Mouse (Mus musculus): Measurements from ENCODE around the gene Dnm3. TPM values are rescaled to one million over a fixed set of nuclear protein-coding genes. Genes with fewer than 3 reads are reported as not detected.

Dnm3 gene
- polyA plus RNA-seq, 1 experiment = not detected

DNA sequence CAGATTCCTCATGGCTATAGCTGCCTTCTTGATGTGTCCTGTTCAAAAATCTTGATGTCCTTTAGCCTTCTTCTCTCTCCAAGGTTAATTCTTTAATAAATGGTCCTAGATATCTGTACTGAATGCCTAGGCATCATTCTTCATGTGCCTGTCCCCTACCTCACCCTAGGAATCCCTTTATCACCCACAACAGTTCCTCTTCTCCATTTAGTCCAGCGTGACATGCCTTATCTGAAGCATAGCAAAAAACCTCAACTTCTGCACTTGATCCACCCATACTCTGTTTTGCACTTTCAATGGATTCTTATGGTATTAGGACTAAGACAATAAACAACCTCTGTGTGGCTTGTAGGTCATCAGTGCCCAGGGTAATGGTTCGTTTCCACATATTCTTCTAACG, 378.6 kb downstream of the Dnm3 start:
- TF ChIP-seq POLR2A (IDR thresholded peaks at IDR 0.05; ENCODE audit: insufficient read depth, low read depth, low read length) = no peak
- TF ChIP-seq CTCF (IDR thresholded peaks at IDR 0.05; ENCODE audit: insufficient read depth, low read depth, low read length) = no peak
- Histone ChIP-seq H3K4me3 (ENCODE audit: insufficient read depth, low read depth, low read length) (no peak overlapping the region), H3K27ac (ENCODE audit: insufficient read depth, low read depth, low read length) (no peak overlapping the region), H3K4me1 (ENCODE audit: control insufficient read depth, insufficient read depth, low read length) (peaks cover 3% of the 10 kb centered on the region; the same call in 1 of the 2 replicates)
- WGBS = 68% methylated on average over 3 of the region's 3 CpGs

- Histone ChIP-seq H3K4me1 (ENCODE audit: control insufficient read depth, insufficient read depth, low read length) (no peaks in the 10 kb centered on the region), H3K27ac (ENCODE audit: insufficient read depth, low read depth, low read length) (no peak overlapping the region), H3K4me3 (ENCODE audit: insufficient read depth, low read depth, low read length) (no peak overlapping the region)
- 91% methylated on average over 8 of the region's 8 CpGs for WGBS
- TF ChIP-seq POLR2A (IDR thresholded peaks at IDR 0.05; ENCODE audit: insufficient read depth, low read depth, low read length) = no peak
- TF ChIP-seq CTCF (IDR thresholded peaks at IDR 0.05; ENCODE audit: insufficient read depth, low read depth, low read length) = no peak
Observed at GRCm38 (mm10) chr1:162094523-162095272, 383.1 kb downstream of the Dnm3 start.

GRCm38 (mm10) chr1:162093806-162094522, 383.9 kb downstream of the Dnm3 start:
- WGBS = 74% methylated on average over 9 of the region's 9 CpGs
- no peak overlapping the region for H3K27ac ChIP-seq (ENCODE audit: insufficient read depth, low read depth, low read length)
- no peaks in the 10 kb centered on the region for H3K4me1 ChIP-seq (ENCODE audit: control insufficient read depth, insufficient read depth, low read length)
- H3K4me3 ChIP-seq (ENCODE audit: insufficient read depth, low read depth, low read length) = no peak overlapping the region
- TF ChIP-seq POLR2A (IDR thresholded peaks at IDR 0.05; ENCODE audit: insufficient read depth, low read depth, low read length) = no peak
- TF ChIP-seq CTCF (IDR thresholded peaks at IDR 0.05; ENCODE audit: insufficient read depth, low read depth, low read length) = no peak

GRCm38 (mm10) chr1:162092899-162093659, 384.8 kb downstream of the Dnm3 start:
- Histone ChIP-seq H3K4me1 (ENCODE audit: control insufficient read depth, insufficient read depth, low read length) (no peaks in the 10 kb centered on the region), H3K27ac (ENCODE audit: insufficient read depth, low read depth, low read length) (no peak overlapping the region), H3K4me3 (ENCODE audit: insufficient read depth, low read depth, low read length) (no peak overlapping the region)
- 77% methylated on average over 3 of the region's 3 CpGs for WGBS
- TF ChIP-seq CTCF (IDR thresholded peaks at IDR 0.05; ENCODE audit: insufficient read depth, low read depth, low read length) (no peak), POLR2A (IDR thresholded peaks at IDR 0.05; ENCODE audit: insufficient read depth, low read depth, low read length) (no peak)

GRCm38 (mm10) chr1:162092401-162092800, 385.4 kb downstream of the Dnm3 start:
- H3K4me1 ChIP-seq (ENCODE audit: control insufficient read depth, insufficient read depth, low read length) = no peaks in the 10 kb centered on the region
- TF ChIP-seq CTCF (IDR thresholded peaks at IDR 0.05; ENCODE audit: insufficient read depth, low read depth, low read length) (no peak), POLR2A (IDR thresholded peaks at IDR 0.05; ENCODE audit: insufficient read depth, low read depth, low read length) (no peak)
- no peak overlapping the region for H3K4me3 ChIP-seq (ENCODE audit: insufficient read depth, low read depth, low read length)
- 90% methylated on average over 8 of the region's 8 CpGs for WGBS
- no peak overlapping the region for H3K27ac ChIP-seq (ENCODE audit: insufficient read depth, low read depth, low read length)

GRCm38 (mm10) chr1:162083886-162084478, 393.9 kb downstream of the Dnm3 start:
- TF ChIP-seq POLR2A (IDR thresholded peaks at IDR 0.05; ENCODE audit: insufficient read depth, low read depth, low read length) (no peak), CTCF (IDR thresholded peaks at IDR 0.05; ENCODE audit: insufficient read depth, low read depth, low read length) (no peak)
- no peak overlapping the region for H3K27ac ChIP-seq (ENCODE audit: insufficient read depth, low read depth, low read length)
- H3K4me1 ChIP-seq (ENCODE audit: control insufficient read depth, insufficient read depth, low read length) = no peaks in the 10 kb centered on the region
- WGBS = 78% methylated on average over 9 of the region's 9 CpGs
- H3K4me3 ChIP-seq (ENCODE audit: insufficient read depth, low read depth, low read length) = no peak overlapping the region

- 97% methylated on average over 2 of the region's 2 CpGs for WGBS
- Histone ChIP-seq H3K27ac (ENCODE audit: insufficient read depth, low read depth, low read length) (no peak overlapping the region), H3K4me1 (ENCODE audit: control insufficient read depth, insufficient read depth, low read length) (no peaks in the 10 kb centered on the region), H3K4me3 (ENCODE audit: insufficient read depth, low read depth, low read length) (no peak overlapping the region)
- TF ChIP-seq CTCF (IDR thresholded peaks at IDR 0.05; ENCODE audit: insufficient read depth, low read depth, low read length) = no peak
- no peak for TF ChIP-seq POLR2A (IDR thresholded peaks at IDR 0.05; ENCODE audit: insufficient read depth, low read depth, low read length)
Observed at GRCm38 (mm10) chr1:162083354-162083753, 394.5 kb downstream of the Dnm3 start.

GRCm38 (mm10) chr1:162082711-162083110, 395.1 kb downstream of the Dnm3 start:
- TF ChIP-seq POLR2A (IDR thresholded peaks at IDR 0.05; ENCODE audit: insufficient read depth, low read depth, low read length) (no peak), CTCF (IDR thresholded peaks at IDR 0.05; ENCODE audit: insufficient read depth, low read depth, low read length) (no peak)
- WGBS = 82% methylated on average over 7 of the region's 7 CpGs
- H3K4me3 ChIP-seq (ENCODE audit: insufficient read depth, low read depth, low read length) = no peak overlapping the region
- H3K4me1 ChIP-seq (ENCODE audit: control insufficient read depth, insufficient read depth, low read length) = no peaks in the 10 kb centered on the region
- H3K27ac ChIP-seq (ENCODE audit: insufficient read depth, low read depth, low read length) = no peak overlapping the region

All from olfactory bulb, adult 2 months (tissue).